Mouse (Mus musculus) myocyte (in vitro differentiated cells): Measurements from ENCODE around the gene Ube2m.

Source experiments
- CEBPB ChIP-seq: IDR thresholded peaks from 2 replicates; pipeline ENCODE4 v1.6.1; 2011; ENCODE audit warnings: mild to moderate bottlenecking, moderate library complexity; ENCODE audit not compliant: poor library complexity, insufficient read depth, severe bottlenecking
- E2F4 ChIP-seq: IDR thresholded peaks from one replicate; pipeline ENCODE4 v1.6.1; 2011; ENCODE audit warnings: mild to moderate bottlenecking, control low read depth, moderate library complexity; ENCODE audit not compliant: insufficient read depth
- MAX ChIP-seq: IDR thresholded peaks from one replicate; pipeline ENCODE4 v1.6.1; 2011; ENCODE audit warnings: low read depth, mild to moderate bottlenecking, control low read depth
- MYOD1 ChIP-seq, 3 experiments: IDR thresholded peaks; one replicate each; pipeline ENCODE4 v1.6.1; 2011; ENCODE audit warnings: control low read depth in 2 of 3, low read depth in 2 of 3, mild to moderate bottlenecking in 2 of 3, moderate library complexity in 1 of 3; ENCODE audit not compliant: insufficient read length in 2 of 3, control insufficient read depth in 1 of 3
- MYOG ChIP-seq, 3 experiments: IDR thresholded peaks; one replicate each; pipeline ENCODE4 v1.6.1; 2011; ENCODE audit warnings: control low read depth in 2 of 3, low read depth in 2 of 3, mild to moderate bottlenecking in 2 of 3; ENCODE audit not compliant: insufficient read length in 2 of 3, control insufficient read depth in 1 of 3, insufficient read depth in 1 of 3
- POLR2A ChIP-seq: IDR thresholded peaks from one replicate; pipeline ENCODE4 v1.6.1; 2011; ENCODE audit warnings: low read depth, mild to moderate bottlenecking, control low read depth, moderate library complexity; ENCODE audit not compliant: insufficient read length
- POLR2AphosphoS2 ChIP-seq: IDR thresholded peaks from one replicate; pipeline ENCODE4 v1.6.1; 2011; ENCODE audit warnings: low read depth, control low read depth; ENCODE audit not compliant: insufficient read length
- REST ChIP-seq: IDR thresholded peaks from one replicate; pipeline ENCODE4 v1.6.1; 2011; ENCODE audit warnings: mild to moderate bottlenecking, control low read depth, moderate library complexity; ENCODE audit not compliant: insufficient read depth, insufficient read length
- SRF ChIP-seq: IDR thresholded peaks from one replicate; pipeline ENCODE4 v1.6.1; 2011; ENCODE audit warnings: low read depth; ENCODE audit not compliant: control insufficient read depth, insufficient read length
- TCF12 ChIP-seq: IDR thresholded peaks from one replicate; pipeline ENCODE4 v1.6.1; 2011; ENCODE audit warnings: mild to moderate bottlenecking, control low read depth; ENCODE audit not compliant: poor library complexity, insufficient read depth, severe bottlenecking
- TCF3 ChIP-seq: IDR thresholded peaks from one replicate; pipeline ENCODE4 v1.6.1; 2011; ENCODE audit warnings: low read depth, control low read depth; ENCODE audit not compliant: insufficient read length
- USF1 ChIP-seq: IDR thresholded peaks from one replicate; pipeline ENCODE4 v1.6.1; 2011; ENCODE audit warnings: low read depth, mild to moderate bottlenecking, control low read depth, moderate library complexity

GRCm38 (mm10) chr7:13054287-13055010, 16.4 kb upstream of the Ube2m start, which contains the start of gene Mzf1:
- TF ChIP-seq POLR2A: peak; percentile 60
- TF ChIP-seq E2F4: no peak
- TF ChIP-seq TCF3: no peak
- TF ChIP-seq POLR2AphosphoS2: no peak
- no peak for TF ChIP-seq TCF12
- TF ChIP-seq MAX: no peak
- no peak for TF ChIP-seq MYOG (IDR thresholded peaks at IDR 0.05; ENCODE audit: control insufficient read depth in 1 of 3, insufficient read depth in 1 of 3, insufficient read length in 2 of 3, low read depth in 2 of 3)
- no peak for TF ChIP-seq CEBPB
- TF ChIP-seq REST: no peak
- no peak for TF ChIP-seq USF1
- TF ChIP-seq SRF: no peak
- no peak for TF ChIP-seq MYOD1 (IDR thresholded peaks at IDR 0.05; ENCODE audit: control insufficient read depth in 1 of 3, insufficient read length in 2 of 3, low read depth in 2 of 3)
